Mouse (Mus musculus) cerebellum, adult 8-10 months (tissue): Measurements from ENCODE around the gene Pwp2.
"Not testable (repeated sequence)": the region's sequence is repeated elsewhere in the genome, so short reads cannot be mapped to it uniquely, and the experiment has no call there.

Experiments used
- DNase-seq: peaks from one replicate; pipeline ENCODE4 v3.0.0; 2022

Pwp2 gene

DNA sequence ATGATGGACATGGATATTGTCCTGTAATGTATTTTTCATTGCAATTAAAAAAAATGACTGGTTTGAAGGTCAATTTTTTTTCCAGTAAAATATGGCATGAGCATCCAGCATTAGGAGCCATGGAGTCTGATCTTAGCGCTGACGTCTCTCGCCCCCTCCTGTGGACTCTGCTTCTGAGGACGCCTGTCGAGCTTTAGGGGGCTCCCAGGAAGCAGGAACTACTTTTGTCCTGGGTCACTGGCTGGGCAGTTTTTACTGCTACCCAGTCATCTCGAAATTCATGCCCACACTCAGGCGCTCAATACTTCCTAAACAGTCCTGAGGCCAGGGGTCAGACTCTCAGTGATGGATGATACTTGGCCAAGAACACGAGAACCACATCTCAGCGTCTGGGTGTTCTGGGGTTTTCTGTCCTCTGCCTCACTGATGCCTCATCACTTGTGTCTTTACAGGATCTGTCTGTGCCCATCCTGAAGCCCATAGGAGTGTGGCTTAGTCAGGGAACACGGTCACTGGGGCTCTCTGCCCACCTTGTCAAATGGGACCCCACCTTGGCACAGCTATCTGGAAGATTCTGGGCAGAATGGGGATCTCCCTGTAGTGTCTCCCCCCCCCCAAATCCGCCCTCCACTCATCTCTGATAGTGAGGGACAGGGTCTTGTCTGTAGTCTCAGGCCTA is 45.2 kb downstream of the Pwp2 start:
- no peak for DNase-seq

DNA sequence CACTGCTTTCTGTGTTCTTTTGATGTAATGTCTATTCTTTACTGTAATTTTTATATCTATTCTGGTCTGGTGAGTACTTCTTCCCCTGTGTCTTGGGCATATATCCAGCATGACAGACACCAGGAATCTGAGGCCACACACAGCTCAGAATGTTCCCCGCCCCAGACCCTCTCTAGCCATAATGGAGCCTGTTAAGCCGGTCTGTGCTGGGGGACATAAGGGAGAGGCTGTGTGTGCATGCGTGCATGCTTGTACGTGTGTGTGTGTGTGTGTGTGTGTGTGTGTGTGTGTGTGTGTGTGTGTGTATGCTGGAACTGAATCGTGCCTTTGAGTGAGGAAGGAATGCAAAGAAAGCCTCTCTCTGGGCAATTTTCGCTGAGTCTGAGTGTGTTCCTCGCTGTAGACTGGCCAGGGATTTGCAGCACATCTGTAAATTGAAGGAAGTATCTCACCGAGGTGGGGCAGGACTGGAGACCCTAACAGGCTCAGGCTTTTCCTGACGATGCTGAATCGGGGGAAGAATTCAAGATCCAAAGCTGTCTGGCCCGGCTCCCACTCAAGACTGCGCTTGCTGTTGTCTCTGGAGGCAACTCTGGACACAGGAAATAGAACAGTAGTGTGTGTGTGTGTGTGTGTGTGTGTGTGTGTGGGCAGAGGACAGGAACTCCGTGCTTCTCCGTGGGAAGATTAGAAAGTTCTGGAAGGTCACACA is 46.0 kb downstream of the Pwp2 start:
- no peak for DNase-seq

DNA sequence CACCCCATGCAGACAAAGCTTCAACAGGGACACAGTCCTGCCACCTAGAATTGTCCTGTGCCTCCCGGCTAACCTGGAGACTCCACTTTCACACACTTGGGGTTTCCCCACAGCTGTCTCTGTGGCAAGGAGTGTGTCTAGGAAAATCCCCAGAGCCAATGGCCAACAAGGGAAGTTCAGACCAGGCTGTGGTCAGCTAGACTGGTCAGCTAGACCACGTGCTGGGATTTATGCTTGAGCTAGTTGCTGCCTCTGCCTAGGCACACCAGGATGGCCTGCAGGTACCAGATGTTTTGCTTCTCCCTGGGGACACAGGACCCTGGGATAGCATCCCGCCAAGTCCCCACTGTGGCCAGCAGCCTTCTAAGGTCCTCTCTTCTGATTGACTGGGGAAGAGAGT is 47.8 kb downstream of the Pwp2 start:
- no peak for DNase-seq

DNA sequence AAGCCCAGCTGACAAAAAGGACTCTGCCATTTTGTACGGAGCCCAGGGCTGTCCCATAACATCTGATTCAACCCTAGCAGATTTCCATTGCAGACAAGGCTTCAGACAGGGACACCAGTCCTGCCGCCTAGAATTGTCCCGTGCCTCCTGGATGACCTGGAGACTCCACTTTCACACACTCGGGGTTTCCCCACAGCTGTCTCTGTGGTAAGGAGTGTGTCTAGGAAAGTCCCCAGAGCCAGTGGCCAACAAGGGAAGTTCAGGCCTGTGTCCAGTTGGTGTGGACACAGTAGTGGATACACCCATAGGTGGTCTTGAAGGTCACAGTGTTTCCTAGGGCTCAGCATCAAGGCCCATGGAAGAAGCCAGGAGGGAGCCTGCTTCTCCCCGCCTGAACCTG is 49.0 kb downstream of the Pwp2 start:
- no peak for DNase-seq

DNA sequence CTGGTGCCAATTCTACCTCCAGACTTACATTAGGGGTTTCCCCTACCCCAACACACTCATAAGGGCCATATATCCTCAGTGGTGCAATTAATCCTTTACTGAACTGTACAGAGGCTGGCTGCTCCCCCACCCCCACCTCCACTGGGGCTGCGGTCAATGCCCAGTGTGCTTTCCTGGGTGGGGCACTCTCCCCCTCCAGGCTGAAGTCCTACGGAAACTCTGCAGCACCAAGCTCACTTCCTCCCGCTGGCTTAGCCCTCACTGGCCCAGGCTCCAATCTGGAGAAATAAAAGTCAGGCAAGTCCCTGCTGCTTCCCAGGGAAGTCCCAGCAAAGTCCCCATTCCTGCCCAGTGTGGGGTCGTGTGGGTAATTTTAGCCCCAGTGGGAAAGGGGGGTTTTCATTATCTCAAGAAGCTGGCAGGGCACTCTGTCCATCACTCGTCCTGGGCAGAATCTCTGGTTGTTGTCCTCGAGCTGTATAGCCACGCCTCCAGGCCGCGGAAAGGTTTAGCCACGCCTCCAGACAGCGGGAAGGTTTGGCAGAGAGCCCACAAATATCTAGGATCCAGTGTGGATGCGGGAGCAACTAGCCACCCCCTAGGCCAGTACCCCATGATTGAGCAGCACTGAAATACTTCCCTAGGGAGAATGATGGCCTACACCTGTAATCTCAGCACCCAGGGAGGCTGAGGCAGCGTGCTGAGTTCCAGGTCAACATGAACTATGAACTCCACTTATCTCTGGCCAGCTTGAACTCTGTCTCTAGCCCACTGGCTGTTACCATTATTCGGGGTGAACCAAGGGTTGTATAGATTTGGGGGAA is 49.8 kb downstream of the Pwp2 start:
- DNase-seq: no peak

DNA sequence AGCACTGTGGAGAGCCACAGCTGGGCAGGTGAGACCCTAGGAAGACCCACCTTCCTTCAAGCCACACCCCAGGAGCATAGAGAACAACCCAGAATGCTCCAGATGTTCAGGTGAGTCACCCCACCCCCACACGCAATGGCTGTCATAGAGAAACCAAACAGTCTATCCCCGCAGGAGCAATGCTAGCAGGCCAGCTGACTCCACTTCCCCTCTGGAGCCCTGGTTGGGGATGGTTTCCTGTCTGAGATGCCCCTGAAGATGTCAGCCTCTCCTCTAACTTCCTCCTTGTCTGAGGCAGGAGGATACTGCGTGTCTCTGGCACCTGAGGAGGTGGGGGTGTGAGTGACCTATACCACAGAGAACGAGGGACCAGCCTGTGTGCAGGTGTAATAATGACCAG is 50.5 kb downstream of the Pwp2 start:
- no peak for DNase-seq

DNA sequence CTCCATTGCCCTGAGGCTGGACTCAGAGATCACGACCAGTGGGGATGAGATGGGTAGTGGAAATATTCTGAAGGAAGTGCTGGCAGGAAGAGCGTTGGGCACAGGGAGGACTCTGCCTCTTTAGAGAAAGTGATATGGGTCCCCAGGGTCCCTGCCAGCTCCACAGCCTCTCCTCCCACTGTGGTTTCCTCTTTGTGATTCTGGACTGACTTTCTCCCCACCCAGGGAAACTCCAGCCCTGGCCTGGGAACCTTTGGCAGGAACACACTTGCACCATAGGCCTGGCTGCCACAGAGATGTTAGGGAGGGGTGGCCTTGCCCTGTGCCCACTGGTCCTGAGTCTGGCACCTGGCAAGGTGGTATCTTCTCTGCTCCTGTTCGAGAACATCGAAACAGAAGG is 55.0 kb downstream of the Pwp2 start:
- no peak for DNase-seq

DNA sequence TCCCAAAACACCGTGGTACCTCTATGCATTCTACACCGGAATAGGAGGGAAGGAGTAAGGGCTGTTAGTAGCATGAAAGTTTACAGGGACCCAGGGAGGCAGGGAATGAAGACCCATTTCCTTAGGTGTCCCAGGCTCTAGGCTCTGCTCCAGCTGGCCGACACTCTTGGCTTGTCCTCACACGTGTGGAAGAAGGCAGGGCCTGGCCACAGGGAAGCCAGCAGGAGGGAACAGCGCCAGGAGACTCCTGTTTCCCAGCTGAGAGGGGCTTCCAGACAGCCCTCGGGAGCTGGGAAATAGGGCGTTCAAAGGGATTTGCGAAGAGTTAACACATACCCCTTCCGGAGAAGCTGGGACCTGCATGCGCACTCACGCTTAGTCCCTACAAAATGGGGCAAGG is 55.5 kb downstream of the Pwp2 start:
- DNase-seq: no peak

DNA sequence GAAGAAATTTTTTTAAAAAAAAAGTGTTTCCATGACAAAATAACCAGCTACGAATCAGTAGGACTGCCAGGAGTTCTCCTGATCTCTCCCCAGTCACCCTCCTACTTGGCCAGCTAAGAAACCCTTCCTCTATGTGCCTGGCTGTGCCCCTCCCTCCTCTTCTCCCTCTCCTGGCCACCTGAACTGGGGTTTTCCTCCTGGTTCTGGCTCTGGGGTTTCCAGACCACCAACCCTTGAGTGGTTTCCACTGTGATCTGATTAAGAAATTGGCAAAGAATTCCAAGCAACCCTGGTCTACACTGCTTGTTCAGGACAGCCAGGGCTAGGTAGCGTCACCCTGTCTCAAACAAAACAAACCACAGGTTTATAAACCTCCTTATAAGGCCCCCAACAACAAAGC is 56.3 kb downstream of the Pwp2 start:
- DNase-seq: no peak

DNA sequence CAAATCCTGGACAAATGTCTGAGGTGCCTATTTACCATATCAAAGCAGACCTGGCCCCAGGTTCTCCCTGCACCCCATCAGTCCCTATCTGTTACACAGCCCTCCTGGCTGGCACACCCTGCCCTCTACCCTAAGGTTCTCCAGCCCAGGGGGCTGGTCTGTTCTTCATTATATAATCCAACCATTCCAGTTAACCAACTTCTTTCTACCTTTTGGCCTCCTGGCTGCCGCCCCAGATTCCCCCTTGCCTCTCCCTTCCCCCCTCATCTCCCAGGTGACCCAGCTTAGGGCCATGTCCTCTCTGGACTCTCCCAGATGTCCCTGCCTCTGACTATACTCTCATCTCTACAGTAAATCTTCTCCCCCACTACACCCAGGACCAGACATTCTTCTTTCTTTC is 57.0 kb downstream of the Pwp2 start:
- no peak for DNase-seq

DNA sequence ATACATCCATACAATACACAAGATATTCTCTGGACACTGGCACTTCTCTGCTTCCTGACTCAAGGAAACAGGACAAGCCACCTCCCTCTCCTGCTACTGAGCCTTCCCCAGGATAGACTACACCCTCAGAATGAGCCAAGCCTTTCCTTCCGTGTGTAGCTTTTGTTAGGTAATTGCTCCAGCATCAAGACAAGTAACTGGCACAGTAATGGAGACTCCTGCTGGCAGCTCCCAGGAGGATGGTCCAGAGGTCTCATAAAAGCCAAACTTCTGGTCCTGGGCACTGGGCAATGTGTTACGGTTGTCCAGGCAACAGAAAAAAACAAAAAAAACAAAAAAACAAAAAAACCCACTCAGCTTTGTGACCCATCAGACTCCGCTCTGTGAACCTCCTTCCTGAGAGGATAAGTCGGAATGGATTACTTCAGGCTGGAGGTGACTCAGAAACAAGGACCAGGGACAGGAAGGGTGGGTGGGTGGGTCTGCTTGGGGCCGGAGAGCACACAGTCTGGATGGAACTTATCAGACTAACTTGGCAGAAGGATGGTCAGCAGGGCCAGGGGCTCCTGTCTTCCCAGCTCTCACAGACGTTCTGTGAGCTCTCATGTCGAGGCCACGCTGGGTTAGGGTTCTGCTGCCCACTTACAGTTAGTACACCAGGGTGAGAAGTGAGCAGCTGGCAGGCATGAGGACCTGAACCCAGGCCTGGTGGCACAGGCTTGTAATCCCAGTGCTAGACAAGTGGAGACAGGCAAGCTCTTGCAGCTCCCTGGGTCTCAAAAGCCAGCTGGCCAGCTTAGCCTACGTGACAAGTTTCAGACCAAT is 57.7 kb downstream of the Pwp2 start:
- no peak for DNase-seq

DNA sequence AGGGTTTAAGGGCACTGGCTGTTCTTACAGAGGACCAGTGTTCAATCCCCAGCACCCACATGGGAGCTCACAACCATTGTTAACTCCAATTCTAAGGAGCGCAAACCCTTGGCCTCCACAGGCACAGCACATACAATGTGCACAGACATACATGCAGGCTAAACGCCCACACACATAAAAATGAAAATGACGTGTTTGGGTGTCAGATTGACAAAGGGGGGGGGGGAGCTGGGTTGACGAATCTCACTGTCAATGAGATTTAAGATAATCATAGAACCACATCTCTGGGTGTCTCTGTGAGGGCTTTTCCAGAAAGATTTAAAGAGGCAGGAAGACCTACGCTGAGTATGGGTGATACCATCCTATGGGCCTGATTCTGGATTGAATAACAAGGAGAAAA is 58.6 kb downstream of the Pwp2 start:
- no peak for DNase-seq

DNA sequence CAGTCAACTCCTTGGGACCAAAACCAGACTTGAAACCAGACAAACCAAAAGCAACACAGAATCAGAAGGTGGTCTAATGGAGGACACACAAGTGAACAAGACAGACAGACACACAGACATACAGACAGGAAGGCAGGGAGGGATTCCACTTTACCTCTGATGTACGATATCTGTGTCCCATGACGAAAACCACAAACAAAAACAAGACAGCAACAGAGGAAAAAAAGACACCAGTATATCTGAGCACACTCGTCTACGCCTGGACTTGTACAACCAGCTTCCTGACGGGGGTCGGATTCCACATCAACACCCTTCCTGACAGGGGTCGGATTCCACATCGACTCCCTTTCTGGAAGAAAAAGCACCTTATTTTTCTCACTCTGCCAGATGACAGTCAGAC is 59.9 kb downstream of the Pwp2 start:
- DNase-seq: not testable (repeated sequence)

DNA sequence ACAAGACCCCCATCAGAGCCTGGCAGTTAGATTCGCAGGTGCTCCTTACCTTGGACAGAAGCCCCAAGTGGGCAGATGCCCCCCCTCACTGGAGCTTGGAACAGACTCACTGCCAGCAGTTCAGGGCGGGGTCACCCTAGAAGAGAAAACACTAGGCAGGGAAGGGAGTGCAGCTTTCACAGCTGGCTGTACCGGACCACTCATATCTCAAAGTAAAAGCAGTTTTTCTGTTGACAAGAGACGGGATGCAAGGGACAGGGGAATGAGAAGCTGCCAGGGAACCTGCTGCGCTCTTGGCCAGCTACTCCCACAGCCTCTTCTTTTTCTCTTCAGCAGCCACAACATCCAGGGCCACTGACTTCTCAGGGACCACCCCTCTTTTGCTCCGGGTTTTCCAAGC is 60.8 kb downstream of the Pwp2 start:
- not testable (repeated sequence) for DNase-seq
